ENCODE assay signal across 8 mouse cellular contexts in the genomic region with DNA sequence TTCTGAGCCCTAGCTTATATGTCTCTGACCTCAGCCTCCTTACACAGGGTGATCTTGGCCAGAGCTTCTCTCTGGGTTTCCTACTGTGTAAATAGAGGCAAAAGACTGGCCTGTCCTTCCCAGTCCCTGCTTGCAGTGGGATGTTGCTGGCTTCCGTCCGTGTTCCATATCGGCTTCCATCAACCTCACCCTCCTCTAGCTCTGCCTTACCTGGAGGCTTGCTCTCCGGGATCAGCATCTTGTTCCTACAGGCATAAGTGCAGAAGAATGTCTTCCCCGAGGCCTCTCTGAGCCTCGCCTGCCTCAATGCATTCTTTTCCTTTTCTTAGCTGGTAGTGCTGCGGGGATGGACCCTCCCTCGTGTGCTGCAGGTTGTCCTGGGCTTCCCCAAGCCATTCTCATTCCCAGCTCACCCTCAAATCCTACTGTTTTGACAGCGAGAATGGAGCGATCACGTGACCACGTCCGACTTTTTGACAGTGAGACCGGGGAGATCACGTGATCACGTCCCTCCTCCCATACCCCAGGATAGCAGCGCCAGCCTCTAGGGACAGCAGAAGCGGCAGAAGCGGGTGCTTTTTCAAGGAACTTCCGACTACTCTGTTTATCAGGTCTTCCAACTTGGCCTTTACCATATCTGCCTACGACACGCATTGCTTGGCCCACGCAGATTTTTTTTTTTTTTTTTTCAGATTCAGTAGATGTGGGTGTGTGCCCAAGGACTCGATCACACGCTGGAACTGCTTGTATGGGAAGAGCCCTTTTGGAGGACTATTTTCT. TPM values are rescaled to one million over a fixed set of nuclear protein-coding genes. Genes with fewer than 3 reads are reported as not detected.
DNase-seq lines count a peak whose midpoint lies in the region; ATAC-seq and TF ChIP-seq lines count a peak whose summit lies in the region.

No protein-coding gene starts in this region.

- H3K4me1 ChIP-seq in forebrain, embryonic 12.5 days = peaks cover 5% of the 10 kb centered on the region
- H3K4me1 ChIP-seq in heart, postnatal 0 days (ENCODE audit: control insufficient read depth, insufficient read depth) = peaks cover 5% of the 10 kb centered on the region; the same call in 1 of the 2 replicates
- H3K4me1 ChIP-seq in liver, embryonic 12.5 days = peaks cover 15% of the 10 kb centered on the region
- H3K4me1 ChIP-seq in stomach, embryonic 15.5 days = peaks cover 3% of the 10 kb centered on the region; the same call in 1 of the 2 replicates

- peak; percentile 89 for DNase-seq in CD4-positive, CD25-positive, alpha-beta regulatory T cell, adult 2 months (ENCODE audit: low read depth, low spot score)
- peak; percentile 60 for DNase-seq in c-Kit-positive CD71-positive TER-119-negative erythroid progenitor cells, embryonic 14.5 days (ENCODE audit: low read depth)
- peak; percentile 86 for DNase-seq in heart, postnatal 0 days (ENCODE audit: low spot score)
- peak; percentile 82 for DNase-seq in kidney, postnatal 25 days
- peak; percentile 77 for DNase-seq in naive thymus-derived CD4-positive, alpha-beta T cell, adult 2 months (ENCODE audit: low read depth)

- peak overlapping the region; percentile 77 for H3K4me2 ChIP-seq in forebrain, embryonic 12.5 days
- peak overlapping the region; percentile 67 for H3K4me2 ChIP-seq in heart, postnatal 0 days (ENCODE audit: low read depth, low read length)
- H3K4me2 ChIP-seq in liver, embryonic 12.5 days = peak overlapping the region; percentile 71
- peak overlapping the region; percentile 66 for H3K4me2 ChIP-seq in stomach, embryonic 15.5 days

- 4% methylated on average over 25 of the region's 25 CpGs for WGBS in forebrain, embryonic 12.5 days
- WGBS in heart, postnatal 0 days = 2% methylated on average over 25 of the region's 25 CpGs
- WGBS in liver, embryonic 12.5 days (ENCODE audit: insufficient replicate concordance) = 4% methylated on average over 25 of the region's 25 CpGs
- 3% methylated on average over 25 of the region's 25 CpGs for WGBS in stomach, embryonic 15.5 days

- TF ChIP-seq EP300 in heart, postnatal 0 days (IDR thresholded peaks at IDR 0.05; ENCODE audit: low read depth) = no peak

- no peaks in the 10 kb centered on the region for H3K36me3 ChIP-seq in forebrain, embryonic 12.5 days (replicated peaks)
- H3K36me3 ChIP-seq in heart, postnatal 0 days (replicated peaks; ENCODE audit: control insufficient read depth, insufficient read depth, low read length) = no peaks in the 10 kb centered on the region
- no peaks in the 10 kb centered on the region for H3K36me3 ChIP-seq in liver, embryonic 12.5 days
- no peaks in the 10 kb centered on the region for H3K36me3 ChIP-seq in stomach, embryonic 15.5 days

- no peak for TF ChIP-seq CTCF in heart, postnatal 0 days (IDR thresholded peaks at IDR 0.05; ENCODE audit: low read depth)

- H3K9me3 ChIP-seq in forebrain, embryonic 12.5 days = no peaks in the 10 kb centered on the region
- no peaks in the 10 kb centered on the region for H3K9me3 ChIP-seq in heart, postnatal 0 days (replicated peaks; ENCODE audit: control insufficient read depth, low read length)
- no peaks in the 10 kb centered on the region for H3K9me3 ChIP-seq in liver, embryonic 12.5 days (replicated peaks)
- no peaks in the 10 kb centered on the region for H3K9me3 ChIP-seq in stomach, embryonic 15.5 days

- peaks cover 8% of the 10 kb centered on the region; the same call in 1 of the 2 replicates for H3K27me3 ChIP-seq in forebrain, embryonic 12.5 days
- no peaks in the 10 kb centered on the region for H3K27me3 ChIP-seq in heart, postnatal 0 days (ENCODE audit: control insufficient read depth, insufficient read depth, low read length)
- peaks cover 26% of the 10 kb centered on the region; the same call in 1 of the 2 replicates for H3K27me3 ChIP-seq in liver, embryonic 12.5 days (replicated peaks)
- no peaks in the 10 kb centered on the region for H3K27me3 ChIP-seq in stomach, embryonic 15.5 days (replicated peaks)

- H3K27ac ChIP-seq in forebrain, embryonic 12.5 days = no peak overlapping the region
- H3K27ac ChIP-seq in heart, postnatal 0 days (ENCODE audit: low read depth) = no peak overlapping the region
- H3K27ac ChIP-seq in liver, embryonic 12.5 days = no peak overlapping the region
- H3K27ac ChIP-seq in stomach, embryonic 15.5 days = no peak overlapping the region

- peak overlapping the region; percentile 46; the same call in 1 of the 2 replicates for H3K9ac ChIP-seq in forebrain, embryonic 12.5 days
- peak overlapping the region; percentile 17 for H3K9ac ChIP-seq in heart, postnatal 0 days (replicated peaks; ENCODE audit: low read depth, low read length)
- peak overlapping the region; percentile 18 for H3K9ac ChIP-seq in liver, embryonic 12.5 days
- H3K9ac ChIP-seq in stomach, embryonic 15.5 days = no peak overlapping the region

- peak; percentile 87 for ATAC-seq in forebrain, embryonic 12.5 days (ENCODE audit: low FRiP score)
- peak; percentile 84 for ATAC-seq in heart, postnatal 0 days (ENCODE audit: insufficient read depth, low read depth)
- ATAC-seq in liver, embryonic 12.5 days = peak; percentile 86
- ATAC-seq in stomach, embryonic 15.5 days (ENCODE audit: insufficient read depth, low FRiP score, low read depth) = peak; percentile 66; the same call in 1 of the 2 replicates

- H3K4me3 ChIP-seq in forebrain, embryonic 12.5 days (replicated peaks) = peak overlapping the region; percentile 48
- H3K4me3 ChIP-seq in heart, postnatal 0 days (ENCODE audit: low read depth, low read length) = peak overlapping the region; percentile 42
- H3K4me3 ChIP-seq in liver, embryonic 12.5 days = peak overlapping the region; percentile 47
- peak overlapping the region; percentile 40 for H3K4me3 ChIP-seq in stomach, embryonic 15.5 days (replicated peaks)

RNA-seq across cellular contexts. Expression of a gene that starts 11.7 kb away (rescaled TPM):
- polyA plus RNA-seq in forebrain, embryonic 12.5 days (2016; fragmentation: Nextera tagmentation; extraction: Ambion mirVana) = 0.40 and 0.47 TPM in 2 replicates
- total RNA-seq in heart, postnatal 0 days (2014; rRNA removed; ENCODE audit: low replicate concordance) = 1.1 and 6.9 TPM in 2 replicates
- polyA plus RNA-seq in heart, postnatal 0 days (2015; fragmentation: Nextera tagmentation; extraction: Ambion mirVana) = 0.15 and 0.16 TPM in 2 replicates
- 0.31 and 0.48 TPM in 2 replicates for polyA plus RNA-seq in liver, embryonic 12.5 days (2016; fragmentation: Nextera tagmentation; extraction: Ambion mirVana)
- 1.8 and 5.1 TPM in 2 replicates for polyA plus RNA-seq in stomach, embryonic 15.5 days (2015; fragmentation: Nextera tagmentation; extraction: Ambion mirVana)
